20 mouse cellular contexts compared by ENCODE assay signal in the genomic region with DNA sequence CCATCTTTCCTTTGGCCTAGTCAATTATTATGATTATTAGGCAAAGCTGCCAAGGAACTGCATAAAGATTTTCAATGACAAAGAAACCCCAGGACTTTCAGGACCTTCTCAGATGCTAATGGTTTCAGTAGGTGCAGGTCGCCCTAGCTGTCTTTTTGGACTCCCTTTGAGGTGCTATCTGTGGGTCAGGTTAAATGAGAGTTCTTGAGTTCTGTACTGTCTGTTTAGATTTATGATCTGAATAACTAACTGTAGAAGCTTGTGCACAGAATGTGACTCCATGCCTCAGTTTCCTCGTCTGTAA.
"Had no signal": no experiment of that assay in that cellular context is flagged by ENCODE, and none has a peak within 500 bp of the region (broad histone marks: within the 10 kb centered on the region; RNA-seq: fewer than 3 reads in every experiment).

No protein-coding gene starts in this region.

- H3K36me3 ChIP-seq: intestine, embryonic 15.5 days; limb, embryonic 10.5 days; limb, embryonic 13.5 days; liver, embryonic 12.5 days; liver, embryonic 15.5 days; lung, embryonic 15.5 days; neural tube, embryonic 13.5 days had no signal

- ATAC-seq: intestine, embryonic 15.5 days; liver, embryonic 12.5 days had no signal

- H3K27ac ChIP-seq: intestine, embryonic 15.5 days; limb, embryonic 13.5 days; liver, embryonic 12.5 days; liver, embryonic 15.5 days; lung, embryonic 15.5 days; neural tube, embryonic 13.5 days had no signal

- DNase-seq: kidney, adult 11 months; kidney, adult 8-10 months; kidney, postnatal 14 days; kidney, postnatal 4 days; liver; lung, adult 18-20 months; lung, postnatal 10 days; lung, postnatal 36 days; right cerebral cortex, postnatal 25 days; spleen, adult 18-20 months; thymus, adult 18-20 months; thymus, postnatal 36 days had no signal

- H3K4me3 ChIP-seq: intestine, embryonic 15.5 days; limb, embryonic 10.5 days; limb, embryonic 13.5 days; liver, embryonic 12.5 days; liver, embryonic 15.5 days; lung, embryonic 15.5 days; myocyte; neural tube, embryonic 13.5 days had no signal

- H3K9me3 ChIP-seq: intestine, embryonic 15.5 days; limb, embryonic 10.5 days; limb, embryonic 13.5 days; liver, embryonic 12.5 days; liver, embryonic 15.5 days; lung, embryonic 15.5 days; neural tube, embryonic 13.5 days had no signal

- H3K9ac ChIP-seq: intestine, embryonic 15.5 days; limb, embryonic 13.5 days; liver, embryonic 12.5 days; liver, embryonic 15.5 days; lung, embryonic 15.5 days; neural tube, embryonic 13.5 days had no signal

- H3K4me1 ChIP-seq: intestine, embryonic 15.5 days; liver, embryonic 12.5 days; liver, embryonic 15.5 days; lung, embryonic 15.5 days had no signal

- H3K27me3 ChIP-seq: intestine, embryonic 15.5 days; limb, embryonic 13.5 days; liver, embryonic 12.5 days; liver, embryonic 15.5 days; lung, embryonic 15.5 days; neural tube, embryonic 13.5 days had no signal

- H3K4me2 ChIP-seq: intestine, embryonic 15.5 days; limb, embryonic 13.5 days; liver, embryonic 12.5 days; liver, embryonic 15.5 days; lung, embryonic 15.5 days; neural tube, embryonic 13.5 days had no signal
